Mouse (Mus musculus) lung, adult 10 weeks (tissue): ENCODE measurements around the gene Bora. TPM values are rescaled to one million over a fixed set of nuclear protein-coding genes. Genes with fewer than 3 reads are reported as not detected.

ENCODE experiments used
- polyA plus RNA-seq: library from polyadenylated mRNA; stranded (reverse); fragments of 350-450 nt; fragmentation: Illumina TruSeq; extraction: RNeasy Lipid Tissue Mini Kit (QIAGEN cat#74804); gene quantifications from one replicate; pipeline ENCODE4 v1.2.3, GENCODE M21; 2014; ENCODE audit warnings: low read depth, low replicate concordance; ENCODE audit not compliant: insufficient read depth

Gene Bora
- 0.96 TPM for polyA plus RNA-seq

GRCm38 (mm10) chr14:99046031-99046781 is at the start of gene Bora, which contains the start of gene Mzt1:
TSS of gene Bora (plus strand) at chr14:99046222.
TSS of gene Mzt1 (minus strand) at chr14:99046134.

DNA sequence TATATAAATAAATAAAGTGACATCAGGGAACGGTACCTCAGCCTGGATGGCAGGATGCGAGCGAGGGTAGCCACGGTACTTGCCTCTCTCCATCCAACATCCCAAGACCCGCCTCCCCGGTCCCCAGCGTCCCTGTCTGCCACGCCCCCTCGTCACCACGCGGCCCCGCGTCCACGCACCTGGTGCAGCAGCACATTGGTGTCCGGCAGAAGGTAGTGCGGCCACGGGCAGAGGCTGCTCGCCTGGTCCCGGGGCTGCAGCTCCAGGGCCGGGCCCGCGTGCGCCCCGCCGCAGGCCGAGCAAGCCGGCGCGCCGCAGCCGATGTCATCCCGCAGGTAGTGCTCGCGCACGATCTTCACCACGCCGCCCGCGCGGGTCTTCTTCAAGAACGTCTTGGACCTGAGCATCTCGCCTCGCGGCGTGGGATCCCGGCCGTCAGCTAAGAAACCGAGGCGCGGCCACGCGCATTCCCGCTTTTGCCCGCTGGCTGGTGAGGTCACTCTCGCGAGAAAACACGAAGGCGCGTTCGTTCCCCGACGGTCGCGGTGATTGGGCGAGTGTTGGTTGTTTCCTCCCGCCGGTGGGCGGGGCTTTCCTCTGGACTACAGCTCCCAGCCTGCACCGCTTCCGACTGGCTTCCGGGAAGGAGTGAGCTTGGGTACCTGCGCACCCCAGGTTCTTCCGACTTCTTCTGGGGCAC is 53.4 kb downstream of the Bora start, which contains the start of the genes Pibf1 and Dis3:
TSS of gene Pibf1 (plus strand) at position 158 of the 700 bp plus-strand sequence.
TSS of gene Dis3 (minus strand) at position 504 of the 700 bp plus-strand sequence.

Other genes with a start within 250 kb of the Bora start
- 18.9 TPM for gene Rpl36a-ps1, start 51.9 kb upstream of the Bora start, polyA plus RNA-seq
- gene Mzt1, start 88 bp upstream of the Bora start, polyA plus RNA-seq: 34.7 TPM
- gene Pibf1, start 53.2 kb downstream of the Bora start, polyA plus RNA-seq: 4.8 TPM
- 5.5 TPM for gene Dis3, start 53.5 kb downstream of the Bora start, polyA plus RNA-seq